Mouse (Mus musculus) heart, adult 11 months (tissue): ENCODE results near the gene Ablim2.

ENCODE experiments used
- DNase-seq: peaks from one replicate; pipeline ENCODE4 v3.0.0; 2022

Gene Ablim2

DNA sequence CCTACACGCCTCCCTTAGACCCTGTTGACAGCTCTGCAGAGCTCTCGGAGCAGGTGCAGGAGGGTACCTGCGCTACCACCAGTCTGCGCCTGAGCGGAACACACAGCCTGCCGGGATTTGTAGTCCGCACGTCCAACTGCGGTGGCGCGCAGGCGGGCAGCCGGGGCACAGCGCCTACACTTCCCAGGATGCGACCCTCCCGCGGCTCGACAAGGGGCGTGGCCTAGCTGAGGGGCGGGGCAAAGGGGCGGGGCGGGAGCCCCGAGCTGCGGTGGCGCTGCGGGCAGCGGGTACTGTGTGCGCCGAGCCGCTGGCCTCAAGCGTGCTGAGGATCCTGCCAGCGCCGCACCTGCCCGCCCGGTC lies at the start of gene Ablim2:
TSS of gene Ablim2 (plus strand) at position 242 of the 363 bp plus-strand sequence.
- DNase-seq, result peak; percentile 99

DNA sequence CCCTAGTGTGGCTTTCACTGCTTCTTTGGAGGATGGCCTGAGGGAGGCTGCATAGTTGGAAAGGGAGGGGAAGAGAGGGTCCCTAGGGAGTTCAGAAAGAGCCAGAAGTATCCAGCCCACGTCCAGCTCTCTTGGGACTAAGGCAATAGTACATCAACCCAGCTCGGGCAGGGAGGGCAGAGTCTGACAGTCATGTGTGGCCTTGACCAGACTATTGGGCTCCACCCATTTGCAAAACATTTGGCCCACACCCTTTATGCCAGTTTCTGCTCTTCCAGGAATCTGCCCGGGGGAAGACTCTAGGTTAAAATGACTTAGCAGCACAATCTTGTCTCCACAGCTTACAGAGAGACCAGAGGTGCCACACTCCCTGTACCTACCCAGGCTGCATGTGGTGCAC lies 47.2 kb upstream of the Ablim2 start:
- no peak for DNase-seq

DNA sequence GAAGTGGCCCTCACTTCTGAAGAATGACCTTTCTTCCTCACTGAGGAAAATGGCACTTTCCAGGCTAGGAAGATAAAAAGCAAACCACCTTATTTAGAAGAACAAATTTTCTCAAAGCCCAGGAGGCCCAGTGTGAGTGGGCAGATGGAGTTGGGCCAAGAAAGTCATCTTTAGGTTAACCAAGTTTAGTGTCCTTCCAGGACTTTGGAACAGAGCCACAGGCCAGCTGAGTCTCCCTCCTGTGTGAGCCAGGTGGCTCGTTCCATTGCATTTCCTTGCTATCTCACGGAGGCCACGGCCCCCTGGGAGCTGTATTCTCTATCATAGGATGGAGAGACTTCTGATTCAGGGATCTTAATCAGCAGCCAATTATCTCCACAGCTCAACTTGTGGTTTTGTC lies 46.7 kb upstream of the Ablim2 start:
- DNase-seq, result no peak

DNA sequence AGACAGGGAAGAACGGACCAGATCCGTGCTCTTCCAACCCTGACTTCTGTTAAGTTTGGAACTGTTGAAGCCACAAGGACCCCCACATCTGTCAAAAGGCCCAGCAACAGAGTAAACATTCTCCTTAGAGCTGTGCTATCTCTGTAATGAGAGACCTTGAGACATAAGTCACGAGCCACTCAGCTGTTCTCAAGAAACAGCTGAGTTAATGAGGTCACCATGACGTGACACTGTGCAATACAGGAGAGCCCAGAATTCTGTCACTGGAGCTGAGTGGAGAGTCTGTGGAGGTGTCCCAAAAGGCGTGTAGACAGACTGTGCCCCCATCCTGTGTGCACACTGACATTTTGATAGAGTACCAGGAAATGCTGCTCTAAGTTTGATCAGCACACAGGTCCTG lies 45.2 kb upstream of the Ablim2 start:
- no peak for DNase-seq

DNA sequence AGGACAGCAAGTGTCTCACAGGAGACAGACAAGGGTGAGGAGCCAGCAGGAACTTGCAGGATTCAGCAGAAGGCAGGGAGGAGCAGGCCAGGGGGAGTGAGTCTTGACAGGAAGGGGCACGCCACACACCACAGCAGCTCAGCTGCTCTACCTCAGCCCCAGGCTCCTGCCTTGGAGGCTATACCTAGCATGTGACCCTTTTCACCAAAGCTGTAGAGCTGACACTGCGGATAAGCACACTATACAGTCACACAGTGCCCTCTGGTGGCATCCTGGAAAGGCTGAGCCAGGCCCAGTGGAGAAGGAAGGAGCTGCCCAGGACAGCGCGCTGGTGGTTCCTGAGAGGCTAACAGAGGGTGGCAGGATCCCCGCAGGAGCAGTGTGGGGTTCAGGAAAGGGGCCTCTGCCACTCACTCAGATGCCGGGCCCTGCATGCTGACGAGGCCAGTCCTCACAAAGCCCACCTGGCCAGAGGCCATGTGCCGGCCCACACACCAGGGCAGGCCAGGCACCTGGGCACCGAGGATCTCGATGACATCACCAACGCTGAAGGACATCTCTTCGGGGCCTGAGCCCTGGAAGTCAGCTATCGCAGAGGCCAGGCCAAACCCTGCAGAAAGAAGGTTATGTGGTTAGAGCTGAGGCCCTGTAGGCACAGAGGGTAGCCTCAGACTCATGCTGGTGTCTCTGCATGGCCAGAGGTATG lies 43.9 kb upstream of the Ablim2 start:
- DNase-seq, result peak; percentile 93

DNA sequence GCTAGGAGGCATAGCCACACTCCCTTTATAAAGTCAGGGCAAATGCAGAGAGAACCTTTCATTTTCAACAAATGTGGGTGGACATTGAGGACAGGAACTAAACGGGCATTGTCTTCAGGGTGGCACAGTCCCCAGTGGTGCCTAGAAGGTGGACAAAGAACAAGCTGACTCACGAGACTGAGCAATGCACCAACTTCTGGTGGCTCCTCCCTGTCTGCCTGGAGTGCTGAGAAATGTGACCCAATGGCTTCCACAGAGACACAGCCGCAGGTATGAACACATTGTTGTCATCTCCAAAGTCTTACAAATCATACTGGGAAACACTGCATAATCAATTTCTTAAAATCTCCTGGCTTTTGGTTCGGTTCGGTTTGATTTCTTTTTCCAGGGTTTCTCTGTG lies 40.2 kb upstream of the Ablim2 start:
- no peak for DNase-seq

DNA sequence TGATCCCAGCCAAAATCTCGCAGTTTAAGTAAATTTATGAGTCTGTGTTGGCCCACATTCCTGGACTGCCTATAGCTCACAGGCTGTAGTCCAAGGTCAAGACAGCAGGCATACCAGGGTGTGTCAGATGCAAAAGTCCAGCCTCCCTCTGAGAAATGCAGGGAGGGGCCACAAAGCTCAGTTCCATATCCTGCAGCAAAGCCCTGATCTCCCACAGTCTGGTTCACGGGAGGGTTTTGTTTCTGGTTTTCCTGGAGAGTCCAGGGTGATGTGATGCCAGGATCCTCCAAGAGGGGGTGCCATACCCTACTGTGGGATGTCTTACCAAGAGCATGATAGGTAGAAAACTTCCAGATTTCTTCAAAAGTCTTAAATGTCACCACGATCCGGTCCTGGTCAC lies 39.7 kb upstream of the Ablim2 start:
- DNase-seq, result peak; percentile 91

DNA sequence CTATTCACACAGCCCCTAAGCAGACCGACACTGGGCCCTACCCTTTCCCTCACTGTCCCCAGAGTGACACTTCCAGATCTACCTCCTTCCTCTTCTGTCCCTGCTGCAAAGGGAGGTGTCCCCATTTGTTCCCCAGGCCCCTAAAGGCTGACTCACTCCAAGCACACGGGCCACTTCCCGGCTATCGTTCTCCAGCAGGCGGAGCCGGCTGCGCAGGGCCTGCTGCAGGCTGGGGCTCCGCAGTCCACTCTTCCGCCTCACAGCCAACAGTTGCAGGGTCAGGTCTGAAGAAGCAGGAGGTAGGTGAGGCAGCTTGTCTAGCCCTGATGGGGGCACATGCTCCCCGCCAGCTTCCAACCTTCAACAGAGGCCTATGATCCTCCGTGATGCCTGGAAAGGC lies 38.9 kb upstream of the Ablim2 start:
- no peak for DNase-seq

DNA sequence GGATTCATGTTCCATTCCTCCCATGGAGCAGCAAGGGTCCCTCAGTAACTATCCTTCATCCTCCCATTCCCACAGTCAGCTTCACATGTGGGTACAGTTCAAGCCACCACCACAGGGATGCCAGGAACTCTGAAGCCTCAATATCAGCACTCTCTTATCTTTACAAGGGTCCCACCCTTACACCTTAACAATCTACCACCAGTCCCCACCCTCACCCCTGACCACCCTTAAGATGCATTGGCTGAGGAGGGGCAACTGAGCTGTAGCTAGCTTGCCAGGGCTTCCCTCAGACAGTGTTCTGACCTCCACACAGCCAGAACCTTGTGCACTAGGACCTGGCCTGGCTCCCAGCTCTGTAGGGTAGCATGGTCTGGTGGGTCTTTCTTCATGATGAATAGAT lies 38.3 kb upstream of the Ablim2 start:
- DNase-seq, result peak; percentile 91

DNA sequence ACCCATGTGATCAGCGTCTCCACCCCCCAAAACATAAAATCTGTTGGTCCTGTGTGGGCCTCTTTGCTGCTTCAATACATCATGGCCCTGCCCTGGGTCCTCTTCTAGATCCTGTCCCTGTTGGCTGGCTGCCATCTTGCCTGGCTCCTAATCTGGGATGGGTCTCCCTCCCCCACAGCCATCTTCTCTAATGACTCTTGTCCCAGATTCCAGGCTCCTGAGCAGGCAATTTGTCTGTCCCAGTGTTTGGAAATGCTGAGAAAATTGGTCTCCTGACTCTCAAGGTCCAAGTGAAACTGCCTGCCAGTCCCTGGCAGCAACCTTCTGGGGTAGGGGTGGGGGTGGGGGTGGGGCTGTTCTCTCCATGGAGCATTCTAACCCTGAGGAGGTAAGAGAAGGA lies 37.8 kb upstream of the Ablim2 start:
- DNase-seq, result peak; percentile 93

DNA sequence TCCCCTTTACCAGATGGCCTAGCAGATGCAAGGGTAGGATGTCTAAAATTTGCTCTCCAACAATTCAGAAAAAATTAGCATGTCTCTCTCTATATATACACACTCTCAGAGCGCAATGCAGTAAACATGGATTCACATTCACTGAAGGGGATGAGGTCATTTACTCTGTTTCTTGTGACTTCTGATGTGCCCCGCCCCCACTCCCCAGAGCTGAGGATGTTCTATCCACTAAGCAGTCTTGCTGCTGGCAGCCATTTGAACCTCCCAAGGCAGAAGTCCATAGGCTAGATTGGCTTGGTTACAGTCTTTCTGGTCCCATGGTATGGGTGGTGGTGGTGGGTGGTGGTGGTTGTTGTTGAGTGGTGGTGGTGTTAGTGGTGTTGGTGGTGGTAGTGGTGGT lies 35.7 kb upstream of the Ablim2 start:
- DNase-seq, result peak; percentile 86

DNA sequence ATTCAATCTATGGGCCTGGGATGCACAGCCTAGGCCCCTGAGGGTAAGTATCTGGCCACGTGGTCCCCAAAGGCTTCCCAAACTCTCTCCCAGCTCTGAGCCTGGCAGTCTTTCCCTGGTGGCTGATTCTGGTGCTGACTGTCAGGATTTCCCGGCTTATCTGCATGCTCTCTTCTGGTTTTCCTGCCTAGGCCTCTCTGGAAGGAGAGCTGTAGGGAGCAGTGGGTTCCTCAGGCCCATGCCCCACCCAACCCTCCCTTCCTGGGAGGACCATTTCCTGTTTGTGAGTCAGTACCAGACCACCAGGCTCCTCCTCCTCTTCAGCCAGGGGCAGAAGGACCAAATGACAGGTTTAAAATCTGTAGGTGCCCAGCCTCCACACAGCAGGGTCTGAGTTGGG lies 35.0 kb upstream of the Ablim2 start:
- peak; percentile 96 for DNase-seq

DNA sequence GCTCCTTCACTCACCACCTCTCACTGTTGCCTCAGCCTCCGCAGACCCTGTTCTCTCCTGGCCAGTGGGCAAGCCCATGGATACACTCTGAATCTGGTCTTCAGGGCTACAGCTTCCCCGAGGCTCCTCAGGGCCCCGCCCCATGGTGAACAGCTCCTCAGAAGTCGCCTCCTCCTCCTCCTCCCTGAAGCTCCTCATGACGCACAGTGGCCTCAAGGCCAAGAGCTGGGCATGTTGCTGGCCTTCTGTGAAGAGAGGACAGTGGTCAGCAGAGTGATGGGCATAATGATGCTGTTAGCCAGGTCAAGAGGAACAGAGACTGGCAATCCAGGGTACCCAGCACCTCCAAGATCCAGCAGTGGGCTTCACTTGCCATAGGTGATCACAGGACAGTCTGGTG lies 33.8 kb upstream of the Ablim2 start:
- peak; percentile 86 for DNase-seq

DNA sequence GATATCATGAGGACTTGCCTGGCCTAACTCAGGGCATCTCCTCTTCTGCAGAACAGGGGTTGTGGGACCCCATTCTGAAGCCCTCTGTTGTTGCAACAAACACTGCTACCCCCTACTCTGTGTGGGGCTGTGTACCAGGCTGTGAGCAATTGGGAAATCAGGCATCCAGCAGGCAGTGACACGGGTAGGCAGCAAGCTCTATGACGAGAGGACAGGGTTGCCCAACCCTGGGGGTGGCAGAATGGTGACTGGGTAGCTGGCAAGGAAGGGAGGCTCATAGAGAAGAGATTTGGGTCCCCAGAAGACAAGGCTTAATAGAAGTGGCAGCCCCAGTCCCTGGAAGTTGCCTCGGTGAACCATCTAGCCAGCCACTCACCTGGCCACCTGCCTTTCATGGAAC lies 31.8 kb upstream of the Ablim2 start:
- DNase-seq, result no peak

DNA sequence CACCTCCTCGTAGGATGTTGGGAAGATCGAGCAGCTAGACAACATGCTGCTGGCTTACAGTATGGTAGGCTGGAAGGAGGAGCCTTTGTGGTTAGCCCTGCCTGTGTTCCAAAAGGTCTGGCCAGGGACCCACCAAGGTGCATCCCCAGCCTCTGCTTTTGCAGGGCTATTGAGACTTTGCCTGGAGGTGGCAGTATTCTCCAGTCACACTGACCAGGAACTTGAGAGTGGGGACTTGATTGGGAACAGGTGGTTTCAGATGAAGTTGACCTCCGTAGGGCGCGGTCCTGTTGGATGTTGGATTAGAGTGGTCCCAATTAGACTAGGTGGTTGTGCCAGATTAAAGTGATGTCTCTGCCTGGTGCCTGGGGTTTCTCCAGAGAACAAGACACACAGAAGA lies 30.2 kb upstream of the Ablim2 start:
- DNase-seq, result no peak

DNA sequence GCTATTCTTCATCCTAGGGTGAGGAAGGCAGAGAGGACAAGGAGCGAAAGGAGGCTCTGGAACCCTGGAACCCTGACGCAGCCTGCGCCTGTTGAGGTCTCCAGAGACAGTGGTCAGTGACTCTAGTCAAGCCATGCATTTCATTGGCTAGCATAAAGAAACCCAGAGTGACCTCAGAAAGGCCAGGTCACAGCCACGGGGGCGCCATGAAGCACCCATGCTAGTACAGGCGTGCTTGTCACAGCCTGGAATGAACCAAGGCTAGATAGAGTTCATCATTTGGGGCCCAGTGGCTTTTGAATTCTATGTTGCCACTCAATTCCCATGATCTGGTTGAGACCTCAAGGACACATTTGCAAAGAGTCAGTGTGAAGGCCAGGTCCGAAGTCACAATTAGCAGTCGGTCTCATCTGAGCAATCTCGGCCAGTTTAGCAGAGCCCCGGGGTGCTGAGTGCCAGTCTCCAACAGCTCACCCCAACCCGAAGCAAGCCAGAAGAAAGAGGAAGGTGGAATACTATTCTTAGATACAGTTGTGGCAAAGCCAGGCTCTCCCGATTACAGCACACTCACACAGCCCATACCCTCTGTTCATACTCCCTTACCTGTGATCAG lies 29.2 kb upstream of the Ablim2 start:
- DNase-seq, result peak; percentile 93

DNA sequence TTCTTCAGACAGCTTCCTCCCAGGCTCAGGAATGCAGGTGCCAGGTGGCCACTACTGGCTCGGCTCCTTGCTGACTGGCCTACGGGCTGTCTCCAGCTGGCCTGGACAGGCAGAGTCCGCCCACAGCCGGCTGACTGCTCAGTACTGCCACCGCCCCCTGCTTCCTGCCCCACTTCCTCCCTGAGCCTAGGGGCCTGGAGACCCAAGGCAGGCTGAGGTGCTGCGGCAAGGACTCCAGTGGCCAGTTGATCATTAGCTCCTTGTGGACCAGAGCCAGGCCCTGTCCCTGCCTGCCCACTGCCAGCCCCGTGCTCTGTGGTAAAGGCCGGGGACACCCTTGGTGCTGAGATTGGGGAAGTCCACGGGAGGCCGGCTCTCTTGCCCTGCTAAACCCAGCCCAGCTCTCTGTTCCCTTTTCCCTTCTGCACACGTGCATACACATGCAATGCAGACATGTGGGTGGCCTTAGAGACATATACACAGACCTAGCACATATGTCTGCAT lies 28.7 kb upstream of the Ablim2 start:
- peak; percentile 99 for DNase-seq

DNA sequence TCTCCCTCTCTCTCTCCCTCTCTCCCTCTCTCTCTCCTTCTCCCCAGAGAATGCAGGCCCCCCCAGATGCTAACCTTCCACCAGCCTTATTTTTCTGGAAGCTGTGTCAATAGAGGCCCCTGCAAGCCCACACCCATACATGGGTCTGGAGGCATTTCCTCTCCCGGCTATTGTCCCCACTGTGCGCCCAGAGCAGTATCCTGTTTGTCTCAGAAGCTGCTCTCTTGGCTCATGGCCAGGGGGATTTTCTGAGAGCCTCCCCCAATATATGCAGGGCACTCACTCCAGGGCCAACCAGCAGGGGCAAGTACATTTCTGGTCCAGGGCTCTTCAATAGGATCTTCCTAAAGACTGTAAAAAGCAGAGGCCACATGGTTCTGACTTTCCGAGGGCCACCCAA lies 27.8 kb upstream of the Ablim2 start:
- peak; percentile 98 for DNase-seq

DNA sequence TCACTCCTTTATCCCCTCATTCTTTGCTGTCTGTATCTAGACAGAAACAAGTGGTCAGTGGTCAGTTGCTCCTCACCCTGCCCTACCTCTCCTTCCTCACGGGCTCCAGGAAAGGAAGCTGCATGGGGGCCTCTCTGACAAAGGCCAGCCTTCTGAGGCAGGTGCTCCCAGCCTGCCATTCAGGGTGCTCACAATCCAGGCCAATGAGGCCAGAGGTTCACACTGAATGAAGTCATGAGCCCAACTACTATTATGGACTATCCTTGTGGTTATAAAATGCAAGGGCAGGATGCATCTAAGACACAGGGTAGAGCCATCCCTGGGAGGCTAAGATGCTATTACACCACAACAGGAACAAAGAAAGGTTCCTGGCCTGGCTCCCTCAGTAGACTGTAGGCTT lies 27.1 kb upstream of the Ablim2 start:
- DNase-seq, result peak; percentile 92

DNA sequence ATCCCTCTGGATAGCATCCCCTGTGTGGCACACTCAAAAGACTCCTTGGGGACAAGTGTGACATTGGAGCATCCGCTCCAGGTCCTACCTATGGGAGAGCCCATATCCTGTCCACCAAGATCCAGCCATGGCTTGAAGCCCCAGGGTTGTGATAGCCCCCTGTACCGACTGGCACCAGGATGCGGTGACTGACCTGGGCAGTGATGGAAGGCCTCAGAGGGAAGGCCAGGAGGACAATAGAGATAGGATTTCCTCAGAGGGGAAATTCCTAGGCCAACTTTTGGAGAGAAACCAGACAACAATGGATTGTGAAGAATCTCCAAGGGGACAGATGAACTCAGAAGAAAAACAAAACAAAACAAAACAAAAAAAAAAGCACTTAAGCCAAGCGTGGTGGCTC lies 26.7 kb upstream of the Ablim2 start:
- no peak for DNase-seq

DNA sequence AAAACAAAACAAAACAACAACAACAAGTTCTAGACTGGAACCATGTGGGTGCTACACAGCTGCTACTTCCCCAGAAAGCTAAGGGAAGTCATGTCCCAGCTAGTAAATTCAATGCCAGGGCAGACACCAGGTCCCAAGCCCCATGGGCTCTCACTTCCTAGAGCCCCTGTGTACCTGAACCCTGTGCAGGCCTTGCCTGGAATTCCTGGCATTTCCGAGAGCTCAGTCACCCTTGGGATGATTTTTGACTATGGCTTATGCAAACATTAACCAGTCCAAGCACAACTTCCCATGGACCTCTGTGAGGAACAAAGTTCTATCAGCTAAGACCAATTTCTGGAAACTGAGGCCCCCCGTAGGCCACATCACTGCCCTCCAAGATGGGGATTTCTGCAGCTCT lies 24.2 kb upstream of the Ablim2 start:
- no peak for DNase-seq

DNA sequence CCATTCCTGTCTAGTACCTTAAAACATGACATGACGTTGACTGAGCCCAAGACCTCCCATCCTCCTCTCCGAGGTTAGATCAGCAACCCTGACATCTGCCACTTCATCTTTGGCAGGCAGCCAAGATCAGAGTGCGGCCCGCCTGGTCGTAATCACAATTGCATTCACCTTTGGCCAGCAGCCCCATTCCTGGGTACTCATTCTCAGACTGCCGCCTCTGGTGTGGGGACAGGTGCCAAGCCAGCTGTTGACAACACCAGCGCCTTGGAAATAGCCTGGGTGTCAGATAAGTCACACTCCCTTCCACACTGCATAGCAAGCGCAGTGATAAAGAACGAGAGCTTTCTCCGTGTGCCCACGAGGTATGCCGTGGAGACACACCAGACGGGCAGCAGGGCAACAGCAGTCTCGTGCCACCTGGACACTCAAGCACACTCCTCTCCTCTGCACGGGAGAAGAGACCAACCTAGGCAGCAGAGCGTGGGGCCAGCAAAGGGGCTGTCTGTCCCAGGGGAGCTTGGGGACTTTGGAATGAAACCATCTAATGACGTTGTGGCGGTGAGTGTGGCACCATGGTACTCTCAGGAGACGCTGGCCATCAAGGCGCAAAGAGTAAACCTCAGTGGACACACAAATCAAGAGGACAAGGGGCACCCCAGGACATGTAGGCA lies 20.3 kb upstream of the Ablim2 start:
- peak; percentile 96 for DNase-seq

DNA sequence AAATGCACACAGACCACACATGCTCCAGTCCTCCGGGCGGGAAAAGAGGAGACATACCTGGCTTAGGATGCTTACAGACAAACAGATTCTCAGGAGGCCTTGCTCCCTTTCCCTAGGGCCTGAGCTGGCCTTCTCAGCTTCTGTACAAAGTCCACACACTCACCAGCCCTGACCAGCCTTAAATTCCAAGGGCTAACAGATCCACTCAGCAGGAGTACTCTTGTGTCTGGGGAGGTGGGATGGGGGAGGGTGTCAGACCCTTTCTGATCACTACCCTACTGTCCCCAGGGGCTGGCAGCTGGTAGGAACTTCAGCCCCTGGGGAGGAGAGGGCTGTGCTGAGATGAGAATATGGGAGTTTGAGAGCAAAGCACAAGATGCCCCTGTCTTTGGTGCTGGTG lies 18.7 kb upstream of the Ablim2 start:
- DNase-seq, result no peak

DNA sequence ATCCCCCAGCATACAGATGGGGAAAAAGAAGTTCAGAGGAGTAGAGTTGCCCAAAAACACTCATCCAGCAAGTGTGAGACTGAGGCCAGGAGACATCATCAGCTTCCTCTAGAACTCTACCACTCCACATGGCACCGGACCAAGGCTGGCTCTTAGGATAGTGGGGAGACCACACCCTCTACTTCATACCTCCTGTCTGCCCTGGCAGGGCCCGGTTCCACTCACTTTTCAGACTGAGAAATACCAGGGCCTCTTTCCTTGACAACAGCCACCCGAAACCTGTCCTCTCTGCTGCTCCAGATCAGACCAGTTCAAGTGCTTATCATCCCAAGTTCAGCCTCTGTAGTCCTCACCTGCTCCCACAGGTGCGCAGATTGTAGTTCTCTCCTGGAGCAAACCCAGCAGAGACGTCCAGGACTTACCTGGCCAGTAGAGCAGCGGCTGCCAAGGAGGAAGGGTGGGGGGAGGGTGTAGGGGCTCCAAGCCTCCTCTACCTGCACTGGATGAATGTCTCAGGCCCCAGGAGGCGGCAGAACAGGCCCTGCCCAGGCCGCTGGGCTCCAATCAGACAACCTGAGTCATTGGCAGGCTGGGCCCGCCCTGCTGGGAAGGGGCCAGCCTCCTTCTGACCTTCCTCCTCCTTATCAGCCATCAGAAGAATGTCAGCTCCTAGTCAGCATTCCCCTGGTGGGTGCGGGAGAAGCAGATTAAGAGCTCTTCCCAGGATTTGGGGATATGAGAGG lies 18.0 kb upstream of the Ablim2 start, which contains the start of gene Sh3tc1:
TSS of gene Sh3tc1 (minus strand) at position 452 of the 743 bp plus-strand sequence.
- DNase-seq, result peak; percentile 95
